Mouse (Mus musculus) urinary bladder, adult 18-20 months (tissue): ENCODE results near the gene Pank3.
"Not testable (repeated sequence)": the region's sequence is repeated elsewhere in the genome, so short reads cannot be mapped to it uniquely, and the experiment has no call there.

Experiments used
- DNase-seq, 2 experiments: peaks; one replicate each; pipeline ENCODE4 v3.0.0; 2022; ENCODE audit warnings: low spot score in 2 of 2, mixed read lengths in 2 of 2

The Pank3 gene

GRCm38 (mm10) chr11:35776452-35776851, 7.2 kb downstream of the Pank3 start:
- DNase-seq, result no peak

GRCm38 (mm10) chr11:35780336-35780735, 11.1 kb downstream of the Pank3 start:
- DNase-seq, result no peak

- DNase-seq, result no peak
Measured at GRCm38 (mm10) chr11:35782444-35782843, 13.2 kb downstream of the Pank3 start.

DNA sequence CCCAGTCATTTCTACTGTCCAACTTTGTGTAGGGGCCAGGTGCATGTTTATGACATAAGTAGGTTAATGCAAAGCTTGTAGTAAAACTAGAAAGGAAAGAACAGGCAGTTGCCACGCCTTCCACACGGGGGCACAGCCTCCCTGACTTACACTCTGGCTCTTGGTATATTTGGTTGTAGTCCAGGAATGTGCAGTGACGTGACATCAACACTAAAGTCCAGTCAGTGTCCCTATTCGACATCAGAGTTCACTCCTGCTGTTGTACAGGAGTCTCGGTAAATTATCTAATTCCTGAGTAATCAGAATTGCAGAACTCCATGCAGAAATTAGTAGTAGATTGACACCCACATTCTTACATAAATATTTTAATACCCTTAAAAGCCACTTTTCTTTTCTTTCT, 13.8 kb downstream of the Pank3 start:
- no peak for DNase-seq

DNA sequence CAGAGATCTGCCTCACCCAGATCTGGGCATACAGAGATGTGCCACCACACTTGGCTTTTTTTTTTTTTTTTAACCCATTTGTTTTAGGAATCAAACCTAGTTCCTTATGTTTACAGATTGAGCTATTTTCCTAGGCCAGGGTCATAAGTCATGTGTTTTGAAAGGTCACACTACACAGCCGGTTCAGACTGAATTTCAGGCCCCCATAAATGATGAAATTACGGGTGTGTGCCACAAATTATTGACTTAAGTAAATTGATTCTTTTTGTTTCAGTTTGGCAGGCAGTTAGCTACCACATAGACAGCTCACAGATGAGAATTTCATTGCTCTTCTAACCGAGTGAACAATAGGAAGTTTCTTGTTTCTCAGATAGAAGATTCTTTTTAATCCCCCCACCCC, 14.7 kb downstream of the Pank3 start:
- DNase-seq, result no peak

DNA sequence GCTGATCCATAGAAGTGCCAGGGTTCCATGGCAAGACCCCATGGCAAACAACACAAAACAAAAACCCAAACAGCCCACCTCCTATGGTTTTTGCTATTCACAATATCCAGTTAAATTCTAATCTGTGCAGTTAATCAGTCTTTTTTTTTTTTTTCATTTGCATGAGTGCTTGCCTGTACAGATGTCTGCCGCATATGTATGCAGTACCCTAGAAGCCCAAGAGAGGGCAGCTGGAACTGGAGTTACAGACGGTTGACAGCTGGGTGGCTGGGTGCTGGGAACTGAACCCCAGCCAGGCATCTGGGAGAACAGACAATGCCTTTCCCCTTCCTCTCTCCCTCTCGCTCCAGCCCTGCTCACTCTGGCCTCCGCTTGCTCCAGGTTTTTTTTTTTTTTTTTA, 15.3 kb downstream of the Pank3 start:
- no peak for DNase-seq

GRCm38 (mm10) chr11:35788443-35788842, 19.2 kb downstream of the Pank3 start:
- DNase-seq, result no peak

DNA sequence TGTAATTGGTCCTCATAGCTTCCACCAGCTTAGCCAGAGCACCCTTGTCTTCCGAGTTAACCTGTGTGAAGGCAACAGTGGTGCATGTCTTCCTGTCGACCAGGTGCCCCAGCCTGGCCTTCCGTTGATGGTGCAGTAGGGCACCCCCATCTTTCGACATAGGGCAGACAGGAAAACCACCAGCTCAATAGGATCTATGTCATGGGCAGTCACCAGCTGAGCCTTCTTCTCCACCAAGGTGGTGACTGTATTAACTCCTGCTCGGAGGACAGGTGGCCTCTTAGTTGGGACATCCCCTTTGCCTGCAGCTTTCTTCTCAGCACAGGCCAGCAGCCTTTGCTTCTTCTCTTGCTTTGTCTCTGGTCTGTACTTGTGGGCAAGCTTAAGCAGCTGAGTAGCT, 23.5 kb downstream of the Pank3 start:
- not testable (repeated sequence) for DNase-seq

- DNase-seq, result no peak
Measured at GRCm38 (mm10) chr11:35797751-35798494, 28.6 kb downstream of the Pank3 start.

DNA sequence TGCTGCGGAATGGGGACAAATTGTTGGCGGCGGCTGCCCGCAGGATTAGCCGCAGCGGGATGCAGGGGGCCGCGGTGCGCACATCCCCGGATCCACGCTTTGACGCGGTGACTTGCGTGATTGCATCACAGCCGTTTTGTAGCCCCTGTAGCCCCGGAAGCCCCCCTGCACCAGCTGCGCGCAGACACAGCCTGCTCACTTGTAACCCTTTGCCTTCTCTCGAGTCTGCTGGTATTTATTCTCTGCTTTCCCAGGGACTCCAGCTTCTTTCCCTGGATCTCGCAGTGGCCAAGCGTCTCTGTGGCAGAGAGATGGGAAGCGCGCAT, 29.2 kb downstream of the Pank3 start:
- DNase-seq, result no peak

DNA sequence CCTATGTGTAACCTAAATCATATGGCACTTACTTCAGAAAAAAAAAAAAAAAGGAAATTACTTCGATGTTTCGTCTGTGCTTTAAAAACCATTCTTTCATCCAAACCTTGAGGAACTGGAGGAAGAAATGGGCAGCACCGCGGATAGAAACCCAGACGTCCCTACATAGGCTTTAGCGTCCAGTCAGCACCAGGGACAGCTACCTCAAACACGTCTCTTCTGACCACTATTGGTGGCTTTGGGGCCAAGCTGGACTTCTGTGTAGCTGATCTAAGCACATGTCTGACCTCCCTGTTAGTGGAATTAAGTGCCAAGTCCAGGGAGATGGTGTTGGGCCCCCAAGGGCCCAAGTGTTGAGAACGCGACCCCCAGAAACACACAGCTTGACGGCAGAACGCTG, 29.6 kb downstream of the Pank3 start, which contains the start of gene Fbll1:
Gene Fbll1, minus strand, starts transcription at position 11 of the 400 bp plus-strand sequence.
- DNase-seq, result peak; percentile 8 to 16

- no peak for DNase-seq
Measured at GRCm38 (mm10) chr11:35801332-35801731, 32.0 kb downstream of the Pank3 start.

GRCm38 (mm10) chr11:35811458-35811857, 42.2 kb downstream of the Pank3 start:
- DNase-seq, result no peak

- no peak for DNase-seq
Measured at GRCm38 (mm10) chr11:35816316-35816715, 47.0 kb downstream of the Pank3 start.

DNA sequence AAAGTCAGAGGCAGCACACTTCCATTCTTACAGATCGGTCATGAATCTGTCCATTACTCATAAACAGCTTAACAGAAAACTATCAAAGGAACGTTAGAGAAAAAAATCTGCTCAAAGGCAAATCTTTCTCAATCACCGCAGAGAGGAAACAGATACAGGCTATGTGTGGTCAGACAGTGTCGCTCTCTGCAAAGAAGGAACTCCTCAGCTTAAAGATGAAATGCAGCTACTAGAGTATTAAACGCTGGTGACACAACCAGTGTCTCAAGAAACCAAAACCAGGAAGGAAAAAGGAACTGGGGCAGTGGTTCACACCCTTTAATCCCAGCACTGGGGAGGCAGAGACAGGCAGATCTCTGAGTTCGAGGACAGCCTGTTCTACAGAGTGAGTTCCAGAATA, 58.4 kb downstream of the Pank3 start:
- no peak for DNase-seq

DNA sequence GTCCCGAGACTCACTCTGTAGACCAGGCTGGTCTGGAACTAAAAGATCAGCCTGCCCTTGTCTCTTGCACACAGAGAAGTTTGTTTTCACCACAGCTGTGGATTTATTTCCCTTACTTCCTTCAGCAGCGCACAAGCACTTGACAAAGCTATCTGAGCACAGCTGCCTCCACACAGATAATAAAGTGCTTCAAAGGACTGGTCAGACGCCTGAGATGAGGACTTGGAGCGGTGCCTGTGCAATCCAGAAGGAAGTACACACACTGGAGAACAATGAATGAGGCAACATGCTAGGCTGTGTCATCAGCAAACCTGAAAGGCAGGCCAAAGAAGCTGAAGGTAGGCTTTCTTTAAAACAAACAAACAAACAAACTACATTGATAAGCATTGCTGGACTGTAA, 62.9 kb downstream of the Pank3 start:
- no peak for DNase-seq

GRCm38 (mm10) chr11:35833270-35833669, 64.0 kb downstream of the Pank3 start:
- DNase-seq, result no peak

- DNase-seq, result peak; percentile 80 to 90
Measured at GRCm38 (mm10) chr11:35834022-35834760, 64.9 kb downstream of the Pank3 start, which contains the start of gene Rars. Rars (minus strand) TSS chr11:35834506.

GRCm38 (mm10) chr11:35837156-35838126, 68.2 kb downstream of the Pank3 start:
- DNase-seq, result no peak

DNA sequence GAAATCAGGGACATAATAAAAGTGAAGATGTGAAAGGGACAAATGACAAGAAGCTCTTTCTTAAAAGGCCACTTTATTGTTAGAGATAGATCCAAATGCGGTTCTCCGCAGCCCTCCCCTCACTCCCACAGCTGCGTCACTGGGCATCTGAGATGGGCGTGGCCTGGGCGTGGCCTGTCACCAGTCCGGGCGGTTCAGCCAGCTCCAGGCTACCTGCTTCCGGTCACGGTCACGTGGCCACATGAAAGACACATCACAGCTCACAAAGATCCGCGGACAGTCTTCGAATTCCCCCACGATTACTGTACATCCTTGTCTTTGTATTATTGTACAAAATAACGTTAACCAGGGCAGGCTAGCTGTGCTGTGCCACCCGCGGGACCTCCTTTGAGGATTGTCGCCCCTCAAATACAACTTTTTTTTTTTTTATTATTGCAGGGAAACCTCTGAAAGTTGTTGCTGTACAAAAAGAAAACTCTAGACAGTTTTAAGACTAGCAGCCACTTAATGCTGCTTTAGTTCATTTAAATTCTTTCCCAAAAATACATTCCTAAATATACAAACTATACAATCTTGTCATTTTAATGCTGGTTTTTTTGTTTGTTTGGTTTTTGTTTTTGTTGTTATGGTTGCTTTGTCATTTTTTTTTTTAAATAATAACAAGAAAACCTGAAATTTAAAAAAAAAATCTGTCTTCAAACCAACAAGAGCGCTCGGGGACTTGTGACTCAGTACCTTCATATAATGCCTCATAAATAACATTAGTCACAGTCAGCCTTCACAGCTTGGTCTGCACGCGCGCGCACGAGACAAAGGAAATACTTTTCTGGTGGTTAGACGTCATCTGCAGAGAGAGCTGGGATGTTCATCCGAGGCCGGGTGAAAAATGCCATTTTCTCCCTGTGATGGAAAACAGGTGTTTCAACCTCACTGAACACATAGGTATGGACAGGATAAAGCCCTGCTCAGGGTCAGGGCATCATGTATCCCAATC, 69.4 kb downstream of the Pank3 start:
- peak; percentile 80 to 87 for DNase-seq

GRCm38 (mm10) chr11:35840282-35840681, 71.0 kb downstream of the Pank3 start:
- no peak for DNase-seq
